Mouse (Mus musculus): ENCODE measurements around the gene Cep250. TPM values are rescaled to one million over a fixed set of nuclear protein-coding genes. Genes with fewer than 3 reads are reported as not detected.
A peak's percentile ranks its signal among the peaks of the same experiment; 100 is the strongest.

Gene Cep250
- polyA plus RNA-seq, 1 experiment from 2014 or later: 21.9 TPM

GRCm38 (mm10) chr2:156025482-156025881 lies 69.2 kb downstream of the Cep250 start:
- Histone ChIP-seq H3K4me1 (no peaks in the 10 kb centered on the region), H3K9ac (no peak overlapping the region), H3K36me3 (no peaks in the 10 kb centered on the region), H3K9me3 (replicated peaks) (no peaks in the 10 kb centered on the region), H3K27ac (no peak overlapping the region), H3K4me3 (replicated peaks) (no peak overlapping the region), H3K4me2 (no peak overlapping the region), H3K27me3 (no peaks in the 10 kb centered on the region)
- no peak for ATAC-seq (replicated peaks; ENCODE audit: low FRiP score)

GRCm38 (mm10) chr2:156039390-156039789 lies 83.1 kb downstream of the Cep250 start:
- H3K4me1 ChIP-seq: no peaks in the 10 kb centered on the region
- no peak overlapping the region for H3K27ac ChIP-seq
- no peak for ATAC-seq (replicated peaks; ENCODE audit: low FRiP score)
- 92% methylated on average over 3 of the region's 3 CpGs for WGBS
- no peak overlapping the region for H3K4me2 ChIP-seq
- H3K9ac ChIP-seq: no peak overlapping the region
- H3K27me3 ChIP-seq: no peaks in the 10 kb centered on the region
- no peaks in the 10 kb centered on the region for H3K9me3 ChIP-seq (replicated peaks)
- no peaks in the 10 kb centered on the region for H3K36me3 ChIP-seq
- H3K4me3 ChIP-seq (replicated peaks): no peak overlapping the region

- no peak overlapping the region for H3K4me2 ChIP-seq
- H3K9ac ChIP-seq: no peak overlapping the region
- H3K36me3 ChIP-seq: no peaks in the 10 kb centered on the region
- ATAC-seq (replicated peaks; ENCODE audit: low FRiP score): no peak
- H3K9me3 ChIP-seq (replicated peaks): no peaks in the 10 kb centered on the region
- no peak overlapping the region for H3K27ac ChIP-seq
- WGBS: 76% methylated on average over 8 of the region's 8 CpGs
- H3K4me3 ChIP-seq (replicated peaks): no peak overlapping the region
- peaks cover 9% of the 10 kb centered on the region; the same call in 1 of the 2 replicates for H3K27me3 ChIP-seq
- peaks cover 5% of the 10 kb centered on the region; the same call in 1 of the 2 replicates for H3K4me1 ChIP-seq
Observed at GRCm38 (mm10) chr2:156042903-156043302, 86.6 kb downstream of the Cep250 start.

DNA sequence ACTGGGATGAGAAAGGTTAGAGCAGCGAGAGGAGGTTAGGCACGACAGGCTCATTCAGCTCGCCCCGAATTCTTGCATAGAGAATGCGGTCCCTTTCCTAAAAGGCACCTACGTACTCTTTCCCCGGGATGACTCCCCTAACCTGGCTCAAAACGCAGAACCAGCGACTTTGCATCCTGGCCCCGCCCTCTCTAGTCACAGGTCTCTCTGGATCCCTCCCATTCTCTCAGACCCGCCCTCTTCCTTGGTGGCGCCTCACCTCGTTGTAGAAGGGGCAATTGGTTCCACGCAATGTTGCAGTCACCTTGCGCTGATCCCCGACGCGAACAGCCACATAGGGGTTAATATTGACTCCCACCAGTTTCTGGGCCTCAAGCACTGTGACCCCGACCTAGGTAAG lies 91.7 kb downstream of the Cep250 start:
- ATAC-seq (replicated peaks; ENCODE audit: low FRiP score): no peak; the same call in 1 of the 2 replicates
- peak overlapping the region; percentile 56 for H3K4me2 ChIP-seq
- H3K4me3 ChIP-seq (replicated peaks): peak overlapping the region; percentile 28
- H3K9me3 ChIP-seq (replicated peaks): no peaks in the 10 kb centered on the region
- H3K4me1 ChIP-seq: peaks cover 9% of the 10 kb centered on the region; the same call in 1 of the 2 replicates
- no peaks in the 10 kb centered on the region for H3K36me3 ChIP-seq
- peaks cover 12% of the 10 kb centered on the region; the same call in 1 of the 2 replicates for H3K27me3 ChIP-seq
- no peak overlapping the region for H3K9ac ChIP-seq
- no peak overlapping the region for H3K27ac ChIP-seq
- 5% methylated on average over 19 of the region's 19 CpGs for WGBS

Other genes starting within 250 kb of the Cep250 start
- 36.1 and 39.0 TPM in 2 replicates for gene Edem2, start 227.0 kb upstream of the Cep250 start, polyA plus RNA-seq (2015; fragmentation: Nextera tagmentation; extraction: Ambion mirVana)
- not detected in 2 replicates for gene Gm17581, start 220.6 kb upstream of the Cep250 start, polyA plus RNA-seq (2015; fragmentation: Nextera tagmentation; extraction: Ambion mirVana)
- gene Procr, start 205.3 kb upstream of the Cep250 start, polyA plus RNA-seq (2015; fragmentation: Nextera tagmentation; extraction: Ambion mirVana): 11.1 and 12.3 TPM in 2 replicates
- 0.14 and 0.16 TPM in 2 replicates for gene Mmp24, start 181.1 kb upstream of the Cep250 start, polyA plus RNA-seq (2015; fragmentation: Nextera tagmentation; extraction: Ambion mirVana)
- gene BC029722, start 137.0 kb upstream of the Cep250 start, polyA plus RNA-seq (2015; fragmentation: Nextera tagmentation; extraction: Ambion mirVana): 14.5 and 18.1 TPM in 2 replicates
- 204 and 210 TPM in 2 replicates for gene Eif6, start 129.5 kb upstream of the Cep250 start, polyA plus RNA-seq (2015; fragmentation: Nextera tagmentation; extraction: Ambion mirVana)
- gene Fam83c, start 121.6 kb upstream of the Cep250 start, polyA plus RNA-seq (2015; fragmentation: Nextera tagmentation; extraction: Ambion mirVana): 0.15 and 0.19 TPM in 2 replicates
- 66.6 and 81.7 TPM in 2 replicates for gene Uqcc1, start 26.1 kb upstream of the Cep250 start, polyA plus RNA-seq (2015; fragmentation: Nextera tagmentation; extraction: Ambion mirVana)
- not detected in 2 replicates for gene Gm15557, start 15.7 kb upstream of the Cep250 start, polyA plus RNA-seq (2015; fragmentation: Nextera tagmentation; extraction: Ambion mirVana)
- gene Gdf5, start 11.1 kb upstream of the Cep250 start, polyA plus RNA-seq (2015; fragmentation: Nextera tagmentation; extraction: Ambion mirVana): 0.51 and 0.84 TPM in 2 replicates
- gene 6430550D23Rik, start 51.5 kb downstream of the Cep250 start, polyA plus RNA-seq (2015; fragmentation: Nextera tagmentation; extraction: Ambion mirVana): 0.75 and 1.0 TPM in 2 replicates
- 212 and 240 TPM in 2 replicates for gene Ergic3, start 51.6 kb downstream of the Cep250 start, polyA plus RNA-seq (2015; fragmentation: Nextera tagmentation; extraction: Ambion mirVana)
- 0.08 TPM in 1 of 2 replicates, not detected in the other for gene Fer1l4, start 96.5 kb downstream of the Cep250 start, polyA plus RNA-seq (2015; fragmentation: Nextera tagmentation; extraction: Ambion mirVana)
- 3.6 and 4.1 TPM in 2 replicates for gene Spag4, start 108.7 kb downstream of the Cep250 start, polyA plus RNA-seq (2015; fragmentation: Nextera tagmentation; extraction: Ambion mirVana)
- gene Cpne1, start 155.5 kb downstream of the Cep250 start, polyA plus RNA-seq (2015; fragmentation: Nextera tagmentation; extraction: Ambion mirVana): 69.6 and 71.2 TPM in 2 replicates
- 30.5 and 32.8 TPM in 2 replicates for gene Rbm12, start 155.5 kb downstream of the Cep250 start, polyA plus RNA-seq (2015; fragmentation: Nextera tagmentation; extraction: Ambion mirVana)
- gene Gm28036, start 170.6 kb downstream of the Cep250 start, polyA plus RNA-seq (2015; fragmentation: Nextera tagmentation; extraction: Ambion mirVana): 18.1 and 19.4 TPM in 2 replicates
- 406 and 428 TPM in 2 replicates for gene Romo1, start 187.6 kb downstream of the Cep250 start, polyA plus RNA-seq (2015; fragmentation: Nextera tagmentation; extraction: Ambion mirVana)
- 47.7 and 50.2 TPM in 2 replicates for gene Nfs1, start 187.7 kb downstream of the Cep250 start, polyA plus RNA-seq (2015; fragmentation: Nextera tagmentation; extraction: Ambion mirVana)
- gene Rbm39, start 223.8 kb downstream of the Cep250 start, polyA plus RNA-seq (2015; fragmentation: Nextera tagmentation; extraction: Ambion mirVana): 653 and 664 TPM in 2 replicates
- gene Phf20, start 240.0 kb downstream of the Cep250 start, polyA plus RNA-seq (2015; fragmentation: Nextera tagmentation; extraction: Ambion mirVana): 78.4 and 79.3 TPM in 2 replicates